Comparison of ENCODE assay signal across 8 mouse cellular contexts in the genomic region with DNA sequence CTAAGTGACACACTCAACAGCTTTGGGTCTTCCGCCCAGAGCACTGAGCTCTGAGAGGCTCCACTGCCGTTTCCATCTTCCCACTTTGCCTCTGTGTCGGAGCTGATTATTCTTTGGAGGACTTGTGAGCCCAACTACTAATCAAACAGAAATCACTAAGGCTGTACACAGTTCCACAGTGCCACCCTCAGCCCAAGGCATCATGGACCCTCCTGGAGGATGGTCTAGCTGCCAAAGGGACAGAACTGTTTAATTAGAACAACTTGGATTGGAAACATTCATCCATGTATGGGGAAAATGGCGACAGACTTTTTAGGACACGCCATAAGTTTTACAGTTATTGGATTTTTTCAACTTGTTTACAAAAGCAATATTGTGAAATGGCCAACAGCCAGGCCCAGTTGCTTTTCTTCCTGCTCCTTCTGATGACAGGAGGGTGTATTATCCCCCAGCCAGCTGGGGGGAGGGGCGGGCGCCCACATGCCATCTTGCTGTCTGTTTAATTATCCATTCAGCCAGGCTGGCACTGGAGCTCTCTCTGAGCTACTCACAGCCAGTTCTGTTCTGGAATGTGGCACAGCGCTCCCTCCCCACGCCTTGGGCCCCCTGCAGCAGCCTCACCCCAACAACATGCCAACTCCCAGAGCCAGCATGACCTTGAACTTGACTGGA.
A peak's percentile ranks its signal among the peaks of the same experiment; 100 is the strongest.
DNase-seq lines count a peak whose midpoint lies in the region; ATAC-seq and TF ChIP-seq lines count a peak whose summit lies in the region.

No protein-coding gene starts in this region.

- H3K9me3 ChIP-seq in hindbrain, embryonic 14.5 days (ENCODE audit: control insufficient read depth, low read length): no peaks in the 10 kb centered on the region
- H3K9me3 ChIP-seq in hindbrain, embryonic 12.5 days (replicated peaks): no peaks in the 10 kb centered on the region
- no peaks in the 10 kb centered on the region for H3K9me3 ChIP-seq in kidney, embryonic 15.5 days (replicated peaks)

- intact Hi-C loops in left cerebral cortex, postnatal 36 days (cut with DNase I): no loop called here

- H3K4me1 ChIP-seq in hindbrain, embryonic 14.5 days (replicated peaks; ENCODE audit: control insufficient read depth, insufficient read depth, low read length): peaks cover 6% of the 10 kb centered on the region; the same call in 1 of the 2 replicates
- H3K4me1 ChIP-seq in hindbrain, embryonic 12.5 days: no peaks in the 10 kb centered on the region
- H3K4me1 ChIP-seq in kidney, embryonic 15.5 days: peaks cover 29% of the 10 kb centered on the region
- H3K4me1 ChIP-seq in cerebellum, adult 2 months (ENCODE audit: control insufficient read depth, insufficient read depth, low read length): no peaks in the 10 kb centered on the region

- H3K4me3 ChIP-seq in hindbrain, embryonic 14.5 days (replicated peaks; ENCODE audit: low read length): no peak overlapping the region
- no peak overlapping the region for H3K4me3 ChIP-seq in hindbrain, embryonic 12.5 days
- H3K4me3 ChIP-seq in kidney, embryonic 15.5 days (replicated peaks): no peak overlapping the region
- no peak overlapping the region for H3K4me3 ChIP-seq in cerebellum, adult 2 months (replicated peaks; ENCODE audit: insufficient read depth, low read depth, low read length)

- no peak overlapping the region for H3K4me2 ChIP-seq in hindbrain, embryonic 14.5 days (replicated peaks)
- H3K4me2 ChIP-seq in hindbrain, embryonic 12.5 days (replicated peaks): no peak overlapping the region
- H3K4me2 ChIP-seq in kidney, embryonic 15.5 days: no peak overlapping the region

- TF ChIP-seq POLR2A in brain, embryonic 14.5 days (IDR thresholded peaks at IDR 0.05; ENCODE audit: borderline replicate concordance, extremely low read depth, insufficient read depth, insufficient read length, poor library complexity, severe bottlenecking): no peak
- TF ChIP-seq POLR2A in cerebellum, adult 2 months (IDR thresholded peaks at IDR 0.05; ENCODE audit: borderline replicate concordance, insufficient read depth, low read length): no peak

- no peak; the same call in 1 of the 2 replicates for ATAC-seq in hindbrain, embryonic 14.5 days (ENCODE audit: low FRiP score)
- ATAC-seq in hindbrain, embryonic 12.5 days (ENCODE audit: low FRiP score): no peak
- ATAC-seq in kidney, embryonic 15.5 days (replicated peaks; ENCODE audit: low FRiP score): 0 out of 2 replicates have a peak, but pooled peaks have one; percentile 66

- WGBS in hindbrain, embryonic 14.5 days: 65% methylated on average over 9 of the region's 9 CpGs
- 81% methylated on average over 9 of the region's 9 CpGs for WGBS in hindbrain, embryonic 12.5 days
- WGBS in kidney, embryonic 15.5 days: 64% methylated on average over 9 of the region's 9 CpGs
- WGBS in cerebellum, adult 2 months: 25% methylated on average over 9 of the region's 9 CpGs

- H3K36me3 ChIP-seq in hindbrain, embryonic 14.5 days (replicated peaks; ENCODE audit: control insufficient read depth, insufficient read depth): no peaks in the 10 kb centered on the region
- H3K36me3 ChIP-seq in hindbrain, embryonic 12.5 days: no peaks in the 10 kb centered on the region
- H3K36me3 ChIP-seq in kidney, embryonic 15.5 days: no peaks in the 10 kb centered on the region

- H3K27me3 ChIP-seq in hindbrain, embryonic 14.5 days (ENCODE audit: control insufficient read depth, insufficient read depth, low read length): no peaks in the 10 kb centered on the region
- peaks cover 5% of the 10 kb centered on the region; the same call in 1 of the 2 replicates for H3K27me3 ChIP-seq in hindbrain, embryonic 12.5 days
- H3K27me3 ChIP-seq in kidney, embryonic 15.5 days: no peaks in the 10 kb centered on the region
- H3K27me3 ChIP-seq in cerebellum, adult 2 months (ENCODE audit: control insufficient read depth, insufficient read depth, low read length): no peaks in the 10 kb centered on the region

- TF ChIP-seq CTCF in brain, embryonic 14.5 days (IDR thresholded peaks at IDR 0.05; ENCODE audit: borderline replicate concordance, extremely low read depth, insufficient read depth, insufficient read length): no peak
- no peak for TF ChIP-seq CTCF in cerebellum, adult 2 months (IDR thresholded peaks at IDR 0.05; ENCODE audit: borderline replicate concordance, insufficient read depth, low read depth, low read length)

- H3K9ac ChIP-seq in hindbrain, embryonic 14.5 days: no peak overlapping the region
- no peak overlapping the region for H3K9ac ChIP-seq in hindbrain, embryonic 12.5 days
- H3K9ac ChIP-seq in kidney, embryonic 15.5 days: no peak overlapping the region

- peak; percentile 54 for DNase-seq in hindbrain, embryonic 14.5 days (ENCODE audit: low spot score)
- DNase-seq in brain, embryonic 14.5 days (ENCODE audit: low read depth): peak; percentile 92
- peak; percentile 56 to 61 for DNase-seq in left cerebral cortex, postnatal 36 days (ENCODE audit: low spot score in 2 of 2)
- DNase-seq in urinary bladder, adult 2 months (ENCODE audit: low spot score): no peak
- no peak for DNase-seq in cerebellum, adult 9-10 months
- no peak for DNase-seq in cerebellum, adult 2 months

- no peak overlapping the region for H3K27ac ChIP-seq in hindbrain, embryonic 14.5 days
- H3K27ac ChIP-seq in hindbrain, embryonic 12.5 days: no peak overlapping the region
- H3K27ac ChIP-seq in kidney, embryonic 15.5 days: no peak overlapping the region
- H3K27ac ChIP-seq in cerebellum, adult 2 months (ENCODE audit: insufficient read depth, low read length): no peak overlapping the region

Comparison
In these comparisons a context has a peak if more than half of its experiments do, and no peak if none do; other contexts are left out.
1. DNase-seq: peak in hindbrain, embryonic 14.5 days (single experiment), brain, embryonic 14.5 days (single experiment) and left cerebral cortex, postnatal 36 days (2 of 2); none in urinary bladder, adult 2 months (single experiment), cerebellum, adult 9-10 months (single experiment) and cerebellum, adult 2 months (0 of 2).